Mouse (Mus musculus) Muller cell, postnatal 12 days (primary cell): ENCODE results near the gene Palm3.
"Not testable (repeated sequence)": the region's sequence is repeated elsewhere in the genome, so short reads cannot be mapped to it uniquely, and the experiment has no call there.

ENCODE experiments used
- DNase-seq: peaks from one replicate; pipeline ENCODE4 v3.0.0-alpha.2; 2015; ENCODE audit errors: inconsistent ontology term

Gene Palm3

GRCm38 (mm10) chr8:84021096-84021495 is at the start of gene Palm3:
Gene Palm3 (plus strand): TSS chr8:84021471.
- DNase-seq, result no peak

GRCm38 (mm10) chr8:83971661-83972060 is 49.6 kb upstream of the Palm3 start:
- no peak for DNase-seq

GRCm38 (mm10) chr8:83972150-83973120 is 48.8 kb upstream of the Palm3 start, which contains the start of gene Prkaca:
Gene Prkaca (plus strand): TSS chr8:83972993.
- peak; percentile 99 for DNase-seq

GRCm38 (mm10) chr8:83973161-83974031 is 47.9 kb upstream of the Palm3 start:
- peak; percentile 36 for DNase-seq

- no peak for DNase-seq
Observed at GRCm38 (mm10) chr8:83974521-83974920, 46.8 kb upstream of the Palm3 start.

GRCm38 (mm10) chr8:83976101-83976630 is 45.1 kb upstream of the Palm3 start:
- DNase-seq, result no peak

- no peak for DNase-seq
Observed at GRCm38 (mm10) chr8:83976779-83977350, 44.4 kb upstream of the Palm3 start.

GRCm38 (mm10) chr8:83977646-83978045 is 43.6 kb upstream of the Palm3 start:
- DNase-seq, result no peak

- DNase-seq, result no peak
Observed at GRCm38 (mm10) chr8:83978200-83978599, 43.1 kb upstream of the Palm3 start.

- DNase-seq, result no peak
Observed at GRCm38 (mm10) chr8:83980250-83980649, 41.0 kb upstream of the Palm3 start.

- no peak for DNase-seq
Observed at GRCm38 (mm10) chr8:83980845-83981244, 40.4 kb upstream of the Palm3 start.

- DNase-seq, result no peak
Observed at GRCm38 (mm10) chr8:83981533-83981932, 39.7 kb upstream of the Palm3 start.

- no peak for DNase-seq
Observed at GRCm38 (mm10) chr8:83982449-83982848, 38.8 kb upstream of the Palm3 start.

- DNase-seq, result not testable (repeated sequence)
Observed at GRCm38 (mm10) chr8:83983222-83983621, 38.0 kb upstream of the Palm3 start.

- no peak for DNase-seq
Observed at GRCm38 (mm10) chr8:83989243-83989642, 32.0 kb upstream of the Palm3 start.

GRCm38 (mm10) chr8:83990170-83990569 is 31.1 kb upstream of the Palm3 start:
- no peak for DNase-seq

GRCm38 (mm10) chr8:83992488-83992887 is 28.8 kb upstream of the Palm3 start:
- DNase-seq, result no peak

GRCm38 (mm10) chr8:83994030-83994429 is 27.2 kb upstream of the Palm3 start:
- DNase-seq, result no peak

- no peak for DNase-seq
Observed at GRCm38 (mm10) chr8:83995973-83996372, 25.3 kb upstream of the Palm3 start.

GRCm38 (mm10) chr8:83996567-83997505 is 24.4 kb upstream of the Palm3 start:
- DNase-seq, result peak; percentile 95
